1 mouse cellular context compared by ENCODE assay signal in genomic region chr4:53710555-53711328, GRCm38 (mm10).
TF ChIP-seq lines count a peak whose summit lies in the region.

No protein-coding gene starts in this region.

TF ChIP-seq in CH12.LX, 34 proteins besides CTCF, POLR2A, EP300 and RAD21 (continued from another document):
- TF ChIP-seq JUND (conservative IDR thresholded peaks at IDR 0.05; ENCODE audit: low read depth, low read length) (peak; percentile 93), POLR2AphosphoS2 (IDR thresholded peaks at IDR 0.05; ENCODE audit: low read depth, low read length) (no peak), ELF1 (IDR thresholded peaks at IDR 0.05; ENCODE audit: low read depth, low read length) (no peak), ZNF384 (IDR thresholded peaks at IDR 0.05; ENCODE audit: low read depth, low read length) (peak; percentile 72), PAX5 (IDR thresholded peaks at IDR 0.05; ENCODE audit: low read length) (no peak), NELFE (IDR thresholded peaks at IDR 0.05; ENCODE audit: low read depth, low read length) (no peak), TCF12 (IDR thresholded peaks at IDR 0.05; ENCODE audit: low read depth, low read length) (peak; percentile 34; the same call in 1 of the 2 replicates)
